Mouse (Mus musculus) megakaryocyte progenitor cell, adult 5-6 weeks (primary cell): ENCODE measurements around the gene Spty2d1. TPM values are rescaled to one million over a fixed set of nuclear protein-coding genes. Genes with fewer than 3 reads are reported as not detected.

ENCODE experiments used
- ATAC-seq: replicated peaks from 2 replicates; pipeline ENCODE4 v1.8.0; 2016; ENCODE audit warnings: mild to moderate bottlenecking, moderate TSS enrichment, inconsistent platforms; ENCODE audit not compliant: poor library complexity
- total RNA-seq, 2 experiments: library from RNA; stranded (forward) in 1 of 2; stranded (reverse) in 1 of 2; fragments of 157-497, 149-512 nt in 1 of 2; fragments of 200-1000 nt in 1 of 2; gene quantifications; 2 replicates each; pipeline versions ENCODE4 v1.2.3 to v1.2.4; 2015 to 2017

The Spty2d1 gene
- total RNA-seq, 2 experiments from 2014 or later: 30.4 to 30.7 TPM

GRCm38 (mm10) chr7:47023530-47023929 lies 15.3 kb upstream of the Spty2d1 start:
- peak; percentile 89 for ATAC-seq

- ATAC-seq: peak; percentile 92
These were observed 14.3 kb upstream of the Spty2d1 start for GRCm38 (mm10) chr7:47022482-47022881.

- ATAC-seq: no peak
These were observed 12.7 kb upstream of the Spty2d1 start for GRCm38 (mm10) chr7:47020956-47021355.

GRCm38 (mm10) chr7:47019641-47020040 lies 11.4 kb upstream of the Spty2d1 start:
- no peak for ATAC-seq

GRCm38 (mm10) chr7:47017146-47017545 lies 8.9 kb upstream of the Spty2d1 start:
- ATAC-seq: no peak

- ATAC-seq: no peak
These were observed 8.4 kb upstream of the Spty2d1 start for GRCm38 (mm10) chr7:47016602-47017001.

GRCm38 (mm10) chr7:47015390-47016065 lies 7.3 kb upstream of the Spty2d1 start:
- peak; percentile 95 for ATAC-seq

GRCm38 (mm10) chr7:47014564-47015389 lies 6.6 kb upstream of the Spty2d1 start:
- ATAC-seq: peak; percentile 44

GRCm38 (mm10) chr7:47013131-47013767 lies 5.0 kb upstream of the Spty2d1 start:
- ATAC-seq: no peak

- ATAC-seq: peak; percentile 63
These were observed 418 bp downstream of the Spty2d1 start for GRCm38 (mm10) chr7:47007818-47008167.

GRCm38 (mm10) chr7:47007109-47007780 lies 966 bp downstream of the Spty2d1 start:
- no peak for ATAC-seq

- ATAC-seq: no peak
These were observed 4.6 kb downstream of the Spty2d1 start for GRCm38 (mm10) chr7:47003411-47004115.

GRCm38 (mm10) chr7:47001900-47002275 lies 6.3 kb downstream of the Spty2d1 start:
- no peak for ATAC-seq

- no peak for ATAC-seq
These were observed 6.9 kb downstream of the Spty2d1 start for GRCm38 (mm10) chr7:47001125-47001899.

- ATAC-seq: no peak
These were observed 7.6 kb downstream of the Spty2d1 start for GRCm38 (mm10) chr7:47000644-47000983.

- no peak for ATAC-seq
These were observed 8.1 kb downstream of the Spty2d1 start for GRCm38 (mm10) chr7:46999983-47000643.

GRCm38 (mm10) chr7:46998942-46999341 lies 9.3 kb downstream of the Spty2d1 start:
- ATAC-seq: peak; percentile 57

- ATAC-seq: no peak
These were observed 10.4 kb downstream of the Spty2d1 start for GRCm38 (mm10) chr7:46997644-46998395.

- ATAC-seq: peak; percentile 77
These were observed 11.2 kb downstream of the Spty2d1 start for GRCm38 (mm10) chr7:46997008-46997407.
